Mouse (Mus musculus) myocyte (in vitro differentiated cells): ENCODE data around the gene 1190002N15Rik.

Experiments used
- CEBPB ChIP-seq: IDR thresholded peaks from 2 replicates; pipeline ENCODE4 v1.6.1; 2011; ENCODE audit warnings: mild to moderate bottlenecking, moderate library complexity; ENCODE audit not compliant: poor library complexity, insufficient read depth, severe bottlenecking
- E2F4 ChIP-seq: IDR thresholded peaks from one replicate; pipeline ENCODE4 v1.6.1; 2011; ENCODE audit warnings: mild to moderate bottlenecking, control low read depth, moderate library complexity; ENCODE audit not compliant: insufficient read depth
- MAX ChIP-seq: IDR thresholded peaks from one replicate; pipeline ENCODE4 v1.6.1; 2011; ENCODE audit warnings: low read depth, mild to moderate bottlenecking, control low read depth
- MYOD1 ChIP-seq, 3 experiments: IDR thresholded peaks; one replicate each; pipeline ENCODE4 v1.6.1; 2011; ENCODE audit warnings: control low read depth in 2 of 3, low read depth in 2 of 3, mild to moderate bottlenecking in 2 of 3, moderate library complexity in 1 of 3; ENCODE audit not compliant: insufficient read length in 2 of 3, control insufficient read depth in 1 of 3
- MYOG ChIP-seq, 3 experiments: IDR thresholded peaks; one replicate each; pipeline ENCODE4 v1.6.1; 2011; ENCODE audit warnings: control low read depth in 2 of 3, low read depth in 2 of 3, mild to moderate bottlenecking in 2 of 3; ENCODE audit not compliant: insufficient read length in 2 of 3, control insufficient read depth in 1 of 3, insufficient read depth in 1 of 3
- POLR2A ChIP-seq: IDR thresholded peaks from one replicate; pipeline ENCODE4 v1.6.1; 2011; ENCODE audit warnings: low read depth, mild to moderate bottlenecking, control low read depth, moderate library complexity; ENCODE audit not compliant: insufficient read length
- POLR2AphosphoS2 ChIP-seq: IDR thresholded peaks from one replicate; pipeline ENCODE4 v1.6.1; 2011; ENCODE audit warnings: low read depth, control low read depth; ENCODE audit not compliant: insufficient read length
- REST ChIP-seq: IDR thresholded peaks from one replicate; pipeline ENCODE4 v1.6.1; 2011; ENCODE audit warnings: mild to moderate bottlenecking, control low read depth, moderate library complexity; ENCODE audit not compliant: insufficient read depth, insufficient read length
- TCF12 ChIP-seq: IDR thresholded peaks from one replicate; pipeline ENCODE4 v1.6.1; 2011; ENCODE audit warnings: mild to moderate bottlenecking, control low read depth; ENCODE audit not compliant: poor library complexity, insufficient read depth, severe bottlenecking
- USF1 ChIP-seq: IDR thresholded peaks from one replicate; pipeline ENCODE4 v1.6.1; 2011; ENCODE audit warnings: low read depth, mild to moderate bottlenecking, control low read depth, moderate library complexity

DNA sequence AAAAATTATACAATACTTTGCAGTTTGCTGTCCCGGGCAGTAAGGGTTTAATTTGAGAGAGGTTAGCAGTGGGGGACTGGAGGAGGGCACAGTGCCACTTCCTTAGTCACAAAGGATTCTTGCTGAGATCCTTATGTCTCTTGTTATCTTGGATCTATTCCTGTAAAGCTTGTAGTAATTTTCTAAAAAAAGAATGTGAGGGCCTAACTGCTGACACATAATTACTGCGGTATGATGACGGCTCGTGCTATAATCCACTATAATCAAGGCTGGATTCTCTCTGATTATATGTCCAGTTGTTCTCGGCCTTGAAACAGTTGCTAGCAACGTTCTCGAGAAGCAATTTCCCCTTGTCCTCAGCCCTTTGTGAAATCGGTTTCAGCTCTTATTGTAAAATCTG lies 44.4 kb upstream of the 1190002N15Rik start:
- TF ChIP-seq POLR2A (no peak), MAX (no peak), CEBPB (no peak), USF1 (no peak), MYOD1 (IDR thresholded peaks at IDR 0.05; ENCODE audit: control insufficient read depth in 1 of 3, insufficient read length in 2 of 3, low read depth in 2 of 3) (peak; percentile 11 to 56 (median 47)), MYOG (IDR thresholded peaks at IDR 0.05; ENCODE audit: control insufficient read depth in 1 of 3, insufficient read depth in 1 of 3, insufficient read length in 2 of 3, low read depth in 2 of 3) (peak in 1 of 3 experiments; percentile 84), POLR2AphosphoS2 (no peak), REST (no peak), TCF12 (no peak), E2F4 (no peak)
